Mouse (Mus musculus) small intestine, adult 2 months (tissue): ENCODE results near the gene Idh2. TPM values are rescaled to one million over a fixed set of nuclear protein-coding genes. Genes with fewer than 3 reads are reported as not detected.
"Not testable (repeated sequence)": the region's sequence is repeated elsewhere in the genome, so short reads cannot be mapped to it uniquely, and the experiment has no call there.

Experiments used
- H3K27ac ChIP-seq: fragments of 200-500 bp; 2 replicates; pipeline ENCODE4 v1.5.1; 2012; ENCODE audit warnings: low read depth, low read length, control low read depth, inconsistent platforms; ENCODE audit not compliant: insufficient read depth
- H3K27me3 ChIP-seq: fragments of 200-500 bp; 2 replicates; pipeline ENCODE4 v1.6.1; 2012; ENCODE audit warnings: mild to moderate bottlenecking, moderate library complexity, low read length, inconsistent platforms; ENCODE audit not compliant: control insufficient read depth, insufficient read depth
- H3K36me3 ChIP-seq: fragments of 200-500 bp; 2 replicates; pipeline ENCODE4 v1.6.1; 2012; ENCODE audit warnings: mild to moderate bottlenecking, low read length, control low read depth, inconsistent platforms; ENCODE audit not compliant: control insufficient read depth, insufficient read depth
- H3K4me1 ChIP-seq: fragments of 200-500 bp; 2 replicates; pipeline ENCODE4 v1.6.1; 2012; ENCODE audit warnings: low read length, inconsistent platforms, mixed read lengths; ENCODE audit not compliant: control insufficient read depth, insufficient read depth, insufficient read length
- H3K4me3 ChIP-seq: fragments of 200-500 bp; 2 replicates; pipeline ENCODE4 v1.5.1; 2012; ENCODE audit warnings: low read depth, mild to moderate bottlenecking, control low read depth, inconsistent platforms, low read length, moderate library complexity
- CTCF ChIP-seq: fragments of 200-500 bp; IDR thresholded peaks from 2 replicates; pipeline ENCODE4 v1.5.1; 2012; ENCODE audit warnings: low read depth, mild to moderate bottlenecking, control low read depth, inconsistent platforms, low read length, moderate library complexity, mixed read lengths; ENCODE audit not compliant: insufficient replicate concordance, insufficient read length; ENCODE audit errors: extremely low read depth
- POLR2A ChIP-seq: fragments of 200-500 bp; IDR thresholded peaks from 2 replicates; pipeline ENCODE4 v1.6.1; 2012; ENCODE audit warnings: low read depth, mild to moderate bottlenecking, control low read depth, inconsistent platforms, low read length, moderate library complexity
- WGBS: fragments of 180-500 bp; shearing (Covaris S2); methylation state at CpG from one replicate; pipeline ENCODE4 v1.1.7; 2018; 5-methylcytosine and 5-hydroxymethylcytosine counted together
- polyA plus RNA-seq: library from polyadenylated mRNA; depleted of rRNA; stranded (reverse); fragments of >200 nt; gene quantifications from 2 replicates; pipeline ENCODE4 v1.2.3, GENCODE M21; 2012

Idh2 gene
- polyA plus RNA-seq, 1 experiment, result 82.3 TPM

DNA sequence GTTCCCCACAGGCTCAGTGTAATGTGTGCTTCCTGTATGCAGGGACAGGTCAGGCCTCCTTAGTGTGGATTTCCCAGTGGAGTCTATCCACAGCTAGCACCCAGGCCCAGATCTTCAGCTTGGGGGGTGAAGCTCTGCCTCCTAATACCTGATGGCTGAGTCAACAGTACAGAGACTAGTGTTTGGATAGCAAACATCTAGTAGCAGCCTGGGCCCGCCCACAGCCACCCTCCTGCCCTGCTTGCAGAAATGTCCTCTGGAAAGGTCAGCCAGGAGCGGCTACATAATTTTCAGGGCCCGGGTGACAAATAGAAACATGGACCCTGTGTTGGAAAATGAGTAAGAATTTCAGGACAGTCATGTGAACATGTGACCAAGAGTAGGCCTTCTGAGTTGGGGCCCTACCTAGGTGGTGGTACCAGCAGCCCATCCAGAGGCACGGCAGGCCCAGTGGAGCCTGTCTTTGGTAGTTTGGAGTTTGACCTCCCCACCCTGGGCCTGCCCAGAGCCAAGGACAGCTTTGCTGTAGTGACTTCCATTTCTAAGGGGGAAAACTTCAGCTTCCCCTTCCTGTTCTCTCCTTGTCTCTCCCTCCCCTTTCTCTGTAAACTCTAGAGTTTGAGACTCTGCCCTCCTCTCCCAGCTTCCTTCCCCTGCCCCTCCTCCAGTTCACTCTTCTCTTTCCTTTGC is 58.0 kb downstream of the Idh2 start:
- WGBS, result 16% methylated on average over 4 of the region's 4 CpGs
- Histone ChIP-seq H3K27ac (peak overlapping the region; percentile 100), H3K36me3 (peaks cover 3% of the 10 kb centered on the region; the same call in 1 of the 2 replicates), H3K4me1 (peaks cover 77% of the 10 kb centered on the region), H3K27me3 (no peaks in the 10 kb centered on the region), H3K4me3 (peak overlapping the region; percentile 4; the same call in 1 of the 2 replicates)
- peak; percentile 37; the same call in 1 of the 2 replicates for TF ChIP-seq POLR2A
- no peak for TF ChIP-seq CTCF

GRCm38 (mm10) chr7:80055781-80056180 is 59.4 kb downstream of the Idh2 start:
- H3K4me3 ChIP-seq, result no peak overlapping the region
- peak overlapping the region; percentile 62 for H3K27ac ChIP-seq
- peaks cover 3% of the 10 kb centered on the region; the same call in 1 of the 2 replicates for H3K36me3 ChIP-seq
- WGBS, result 56% methylated on average over 12 of the region's 12 CpGs
- TF ChIP-seq CTCF (no peak), POLR2A (no peak)
- H3K4me1 ChIP-seq, result peaks cover 72% of the 10 kb centered on the region
- H3K27me3 ChIP-seq, result no peaks in the 10 kb centered on the region

- Histone ChIP-seq H3K4me1 (peaks cover 55% of the 10 kb centered on the region), H3K4me3 (no peak overlapping the region), H3K27ac (peak overlapping the region; percentile 93), H3K36me3 (peaks cover 3% of the 10 kb centered on the region; the same call in 1 of the 2 replicates), H3K27me3 (no peaks in the 10 kb centered on the region)
- WGBS, result 64% methylated on average over 9 of the region's 9 CpGs
- TF ChIP-seq POLR2A, result no peak
- no peak for TF ChIP-seq CTCF
Measured at GRCm38 (mm10) chr7:80053147-80053546, 62.0 kb downstream of the Idh2 start.

DNA sequence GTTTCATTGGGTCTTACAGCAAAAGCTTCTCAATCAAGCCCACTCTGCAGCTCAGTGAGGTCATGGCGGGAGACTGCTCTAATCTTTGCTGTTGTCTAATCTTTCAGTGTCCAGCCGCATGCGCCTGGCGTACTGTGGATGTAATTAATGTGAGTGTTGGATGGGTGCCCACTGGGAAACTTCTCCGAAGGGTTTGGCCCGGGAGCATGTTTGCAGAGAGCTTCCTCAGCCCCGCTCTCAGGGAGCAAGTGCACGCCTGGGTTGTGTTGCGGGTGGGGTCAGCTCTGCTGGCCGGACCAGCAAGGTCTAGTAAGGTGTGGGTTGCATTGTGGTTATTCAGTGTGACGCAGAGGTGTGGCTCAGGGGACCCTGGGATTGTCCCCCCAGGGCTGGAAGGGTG is 62.9 kb downstream of the Idh2 start:
- 8% methylated on average over 11 of the region's 11 CpGs for WGBS
- Histone ChIP-seq H3K4me1 (peaks cover 49% of the 10 kb centered on the region), H3K4me3 (peak overlapping the region; percentile 35; the same call in 1 of the 2 replicates), H3K27ac (peak overlapping the region; percentile 93), H3K36me3 (peaks cover 3% of the 10 kb centered on the region; the same call in 1 of the 2 replicates), H3K27me3 (no peaks in the 10 kb centered on the region)
- TF ChIP-seq POLR2A (no peak), CTCF (0 out of 2 replicates have a peak, but pooled peaks have one; percentile 13)

DNA sequence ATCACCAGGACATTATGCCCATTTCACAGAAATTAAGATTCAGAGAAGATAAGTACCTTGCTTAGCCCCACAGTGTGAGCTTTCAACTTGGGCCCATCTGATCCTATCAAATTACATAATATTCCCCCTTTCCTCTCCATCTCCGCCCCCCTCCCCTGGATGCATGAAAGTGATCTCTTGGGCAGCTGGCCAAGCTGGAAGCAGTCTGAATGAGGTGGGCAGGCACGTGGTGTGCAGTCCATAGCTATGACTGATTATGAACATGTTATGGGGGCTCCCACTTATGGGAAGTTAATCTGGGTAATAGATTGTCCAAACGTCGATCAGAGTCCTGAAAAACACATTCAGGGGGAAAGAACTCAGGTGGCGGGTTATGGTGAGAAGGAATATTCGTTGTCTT is 63.4 kb downstream of the Idh2 start:
- H3K27me3 ChIP-seq, result no peaks in the 10 kb centered on the region
- H3K27ac ChIP-seq, result peak overlapping the region; percentile 93
- 28% methylated on average over 6 of the region's 6 CpGs for WGBS
- peaks cover 49% of the 10 kb centered on the region for H3K4me1 ChIP-seq
- TF ChIP-seq POLR2A (no peak), CTCF (no peak)
- H3K36me3 ChIP-seq, result peaks cover 3% of the 10 kb centered on the region; the same call in 1 of the 2 replicates
- H3K4me3 ChIP-seq, result no peak overlapping the region

- H3K27ac ChIP-seq, result peak overlapping the region; percentile 49; the same call in 1 of the 2 replicates
Measured at GRCm38 (mm10) chr7:80050382-80050781, 64.8 kb downstream of the Idh2 start.

GRCm38 (mm10) chr7:80049746-80050145 is 65.4 kb downstream of the Idh2 start:
- 15% methylated on average over 2 of the region's 2 CpGs for WGBS
- Histone ChIP-seq H3K4me3 (no peak overlapping the region), H3K27me3 (no peaks in the 10 kb centered on the region), H3K36me3 (peaks cover 3% of the 10 kb centered on the region; the same call in 1 of the 2 replicates), H3K27ac (peak overlapping the region; percentile 49), H3K4me1 (peaks cover 36% of the 10 kb centered on the region)
- TF ChIP-seq POLR2A (no peak), CTCF (no peak)

More at GRCm38 (mm10) chr7:80050382-80050781, 64.8 kb downstream of the Idh2 start:
- H3K4me1 ChIP-seq, result peaks cover 36% of the 10 kb centered on the region
- not testable (repeated sequence) for H3K36me3 ChIP-seq, H3K27me3 ChIP-seq, H3K4me3 ChIP-seq
- 64% methylated on average over 1 of the region's 1 CpGs for WGBS
